Mouse (Mus musculus): ENCODE measurements at regions not wholly inside any gene's neighbourhood (a gene's known extent, or its start where the extent isn't known, plus 50 kb on each side); places are given as distances from the start of the nearest gene placed in this dataset.

DNA sequence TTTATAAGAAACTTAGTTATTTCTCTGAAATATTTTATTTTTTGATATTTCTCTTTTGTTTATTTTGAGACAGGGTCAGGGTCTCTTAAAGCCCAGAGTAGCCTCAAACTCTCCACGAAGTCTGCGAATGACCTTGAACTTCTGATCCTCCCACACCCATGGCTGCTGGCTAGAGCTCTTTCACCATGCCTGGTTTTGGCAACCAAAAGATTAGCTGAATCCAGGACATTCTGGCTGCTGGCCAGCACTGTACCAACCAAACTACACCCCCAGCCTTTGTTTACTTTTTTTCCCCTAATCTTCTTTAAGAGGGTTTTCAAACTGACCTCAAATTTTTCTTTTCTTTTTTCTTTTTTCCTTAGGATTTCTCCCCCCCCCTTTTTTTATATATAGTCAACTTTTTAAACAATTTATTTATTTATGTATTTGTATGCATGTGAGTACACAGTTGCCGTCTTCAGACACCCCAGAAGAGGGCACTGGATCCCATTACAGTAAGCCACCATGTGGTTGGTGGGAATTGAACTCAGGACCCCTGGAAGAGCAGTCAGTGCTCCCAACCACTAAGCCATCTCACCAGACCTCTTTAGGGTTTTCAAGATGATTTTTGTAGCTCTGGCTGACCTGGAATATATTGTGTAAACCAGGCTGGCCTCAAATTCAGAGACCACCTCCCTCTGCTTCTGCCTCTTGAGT lies 63.4 kb upstream of the Jade1 start:
- no peak for TF ChIP-seq CTCF (IDR thresholded peaks at IDR 0.05; ENCODE audit: extremely low read depth, insufficient read length, insufficient replicate concordance, low read depth, low read length)
- no peak for TF ChIP-seq POLR2A (IDR thresholded peaks at IDR 0.05; ENCODE audit: low read depth, low read length)
